Mouse (Mus musculus) liver, embryonic 14.5 days (tissue): ENCODE measurements at regions not wholly inside any gene's neighbourhood (a gene's known extent, or its start where the extent isn't known, plus 50 kb on each side); places are given as distances from the start of the nearest gene placed in this dataset.

ENCODE experiments used
- CTCF ChIP-seq: IDR thresholded peaks from 2 replicates; pipeline ENCODE4 v1.5.1; 2016; ENCODE audit warnings: antibody characterized with exemption, low read depth, control low read depth
- EP300 ChIP-seq: IDR thresholded peaks from 2 replicates; pipeline ENCODE4 v1.6.1; 2016; ENCODE audit warnings: antibody characterized with exemption, low read depth

GRCm38 (mm10) chr14:25371661-25372060, 87.3 kb upstream of the Zmiz1 start:
- TF ChIP-seq CTCF (no peak), EP300 (no peak)
